Mouse (Mus musculus) left cerebral cortex, adult 11 months (tissue): ENCODE measurements around the gene Tnfrsf12a.
A peak's percentile ranks its signal among the peaks of the same experiment; 100 is the strongest.

ENCODE experiments used
- DNase-seq: peaks from one replicate; pipeline ENCODE4 v3.0.0; 2022; ENCODE audit warnings: low spot score

Gene Tnfrsf12a

DNA sequence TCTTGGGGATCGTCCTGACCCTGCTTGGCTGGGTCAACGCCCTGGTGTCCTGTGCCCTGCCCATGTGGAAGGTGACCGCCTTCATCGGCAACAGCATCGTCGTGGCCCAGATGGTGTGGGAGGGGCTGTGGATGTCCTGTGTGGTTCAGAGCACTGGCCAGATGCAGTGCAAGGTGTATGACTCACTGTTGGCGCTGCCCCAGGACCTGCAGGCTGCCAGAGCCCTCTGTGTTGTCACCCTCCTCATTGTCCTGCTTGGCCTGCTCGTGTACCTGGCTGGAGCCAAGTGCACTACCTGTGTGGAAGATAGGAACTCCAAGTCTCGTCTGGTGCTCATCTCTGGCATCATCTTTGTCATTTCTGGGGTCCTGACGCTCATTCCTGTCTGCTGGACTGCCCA lies 3.8 kb upstream of the Tnfrsf12a start:
- DNase-seq = no peak

DNA sequence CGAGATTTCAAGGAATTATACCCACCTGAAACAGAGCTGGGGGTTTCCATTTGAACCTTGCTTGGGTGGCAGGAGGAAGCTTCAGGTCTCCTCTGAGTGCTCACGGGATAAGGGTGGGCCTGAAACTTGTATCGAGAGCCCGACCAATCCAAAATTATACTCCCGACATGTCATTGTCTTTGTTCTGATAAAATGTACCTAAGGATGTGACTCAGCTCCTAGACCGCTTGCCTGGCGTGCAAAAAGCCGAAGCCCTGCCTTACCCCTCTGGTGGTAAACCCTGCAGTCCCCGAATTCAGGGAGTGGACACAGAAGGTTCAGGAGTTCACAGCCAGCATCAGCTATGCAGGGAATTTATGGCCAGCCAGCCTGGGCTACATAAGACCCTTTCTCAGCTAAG lies 3.1 kb upstream of the Tnfrsf12a start:
- no peak for DNase-seq

DNA sequence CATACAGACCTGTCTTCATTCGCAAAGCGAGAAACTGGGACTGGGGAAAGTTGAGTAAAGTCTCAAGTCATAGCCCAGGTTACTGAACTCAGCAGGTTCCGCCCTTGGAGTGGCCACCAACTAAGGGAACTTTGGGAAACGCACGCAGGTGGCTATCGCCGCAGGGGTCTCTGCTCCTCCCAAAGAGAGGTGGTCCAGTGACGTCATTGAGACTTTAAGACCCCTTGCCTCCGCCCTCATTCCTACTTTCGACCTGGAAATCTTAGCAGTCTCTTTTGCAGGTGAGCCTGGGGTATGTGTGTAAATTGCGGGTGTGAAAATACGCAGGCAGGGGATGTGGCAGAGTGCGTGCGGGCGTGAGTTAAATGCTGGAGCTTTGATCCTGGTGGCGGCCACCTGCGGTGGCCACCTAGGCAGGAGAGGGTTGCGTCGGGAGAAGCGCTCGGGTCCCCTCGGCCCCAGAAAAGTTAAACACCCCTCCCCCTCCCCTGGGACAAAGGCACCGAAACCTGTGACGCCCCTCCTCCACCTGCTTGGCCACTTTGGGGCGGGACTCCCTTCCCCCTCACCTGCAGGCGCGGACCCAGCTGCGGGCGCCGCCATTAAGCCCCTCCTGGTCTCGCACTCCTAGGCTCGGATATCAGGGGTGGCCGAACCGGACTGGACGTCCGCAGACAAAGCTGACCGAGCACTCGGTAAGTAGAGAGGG lies 2.0 kb upstream of the Tnfrsf12a start, which contains the start of gene Cldn6:
Gene Cldn6 (plus strand): TSS at position 123 of the 709 bp plus-strand sequence.
- DNase-seq = no peak

DNA sequence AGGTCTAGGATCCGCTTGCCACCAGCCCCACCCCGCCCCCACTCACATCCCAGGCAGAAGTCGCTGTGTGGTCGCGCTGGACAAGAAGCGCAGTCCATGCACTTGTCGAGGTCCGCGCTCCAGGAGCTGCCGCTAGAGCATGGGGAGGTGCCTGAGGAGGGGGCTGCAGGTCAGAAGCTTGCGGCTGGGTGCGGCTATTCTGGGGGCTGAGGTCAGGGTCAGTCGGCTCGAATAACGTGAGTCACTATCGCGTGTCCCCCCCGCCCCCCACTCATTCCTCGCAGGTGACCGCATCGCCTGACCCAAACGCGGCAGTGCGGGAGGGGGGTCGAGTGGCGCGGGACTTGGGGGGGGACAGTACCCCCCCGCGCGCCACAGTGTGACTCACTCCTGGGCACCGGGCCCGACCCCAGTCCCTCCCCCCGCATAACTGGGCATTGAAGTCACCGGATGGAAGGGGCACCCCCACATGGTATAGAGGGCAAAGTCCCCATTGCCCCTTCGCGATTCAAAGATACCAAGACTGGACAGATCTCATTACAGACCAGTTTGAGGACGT lies 716 bp downstream of the Tnfrsf12a start:
- no peak for DNase-seq

DNA sequence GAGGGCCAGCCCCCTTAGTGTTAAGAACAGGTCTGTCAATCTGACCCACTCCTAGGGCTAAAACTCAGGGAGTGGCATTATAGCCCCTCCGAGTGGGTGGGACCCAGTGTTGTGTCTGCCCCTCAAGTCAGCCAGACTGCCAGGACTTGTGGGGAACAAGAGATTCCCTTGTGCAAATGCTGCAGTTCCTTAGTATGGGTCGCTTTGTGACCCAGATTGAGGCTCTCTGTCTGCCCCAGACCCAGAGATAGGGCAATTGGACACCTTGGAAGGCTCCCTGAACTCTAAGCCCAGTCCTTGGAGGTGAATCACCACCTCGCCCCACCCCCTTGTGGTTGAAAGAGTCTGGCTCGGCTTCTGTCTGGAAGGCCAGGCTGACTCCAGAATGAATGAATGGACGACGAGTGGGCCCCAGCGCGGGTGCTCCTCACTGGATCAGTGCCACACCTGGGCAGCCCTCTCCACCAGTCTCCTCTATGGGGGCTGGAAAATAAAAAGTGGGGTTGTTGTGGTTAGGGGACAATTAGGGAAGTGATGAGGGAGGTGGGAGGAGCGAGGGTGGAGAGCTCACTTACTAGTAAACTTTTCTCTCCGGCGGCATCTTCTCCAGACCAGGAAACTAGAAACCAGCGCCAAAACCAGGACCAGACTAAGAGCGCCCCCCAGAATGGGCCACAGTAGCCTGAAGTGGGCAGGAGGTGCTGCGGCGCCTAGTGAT lies 1.5 kb downstream of the Tnfrsf12a start:
- DNase-seq = no peak

DNA sequence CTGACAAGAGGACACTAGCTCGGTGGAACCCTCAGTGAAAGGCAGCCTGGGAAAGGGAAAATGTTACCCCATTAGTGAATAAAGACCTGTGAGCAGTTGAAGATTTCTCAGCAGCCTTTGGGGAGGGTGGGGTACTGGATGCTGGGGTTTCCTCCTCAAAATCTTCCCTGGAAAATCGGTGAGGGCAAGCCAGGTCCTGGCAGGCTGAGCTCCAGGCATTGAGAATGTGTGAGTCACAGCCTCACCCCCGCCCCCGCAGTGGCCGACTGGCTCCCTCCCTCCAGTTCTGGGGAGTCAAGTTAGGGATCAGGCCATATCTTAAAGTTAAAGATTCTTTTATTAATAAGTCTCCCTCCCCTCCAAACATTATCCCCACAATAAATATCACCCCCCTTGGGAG lies 2.1 kb downstream of the Tnfrsf12a start:
- DNase-seq = no peak

DNA sequence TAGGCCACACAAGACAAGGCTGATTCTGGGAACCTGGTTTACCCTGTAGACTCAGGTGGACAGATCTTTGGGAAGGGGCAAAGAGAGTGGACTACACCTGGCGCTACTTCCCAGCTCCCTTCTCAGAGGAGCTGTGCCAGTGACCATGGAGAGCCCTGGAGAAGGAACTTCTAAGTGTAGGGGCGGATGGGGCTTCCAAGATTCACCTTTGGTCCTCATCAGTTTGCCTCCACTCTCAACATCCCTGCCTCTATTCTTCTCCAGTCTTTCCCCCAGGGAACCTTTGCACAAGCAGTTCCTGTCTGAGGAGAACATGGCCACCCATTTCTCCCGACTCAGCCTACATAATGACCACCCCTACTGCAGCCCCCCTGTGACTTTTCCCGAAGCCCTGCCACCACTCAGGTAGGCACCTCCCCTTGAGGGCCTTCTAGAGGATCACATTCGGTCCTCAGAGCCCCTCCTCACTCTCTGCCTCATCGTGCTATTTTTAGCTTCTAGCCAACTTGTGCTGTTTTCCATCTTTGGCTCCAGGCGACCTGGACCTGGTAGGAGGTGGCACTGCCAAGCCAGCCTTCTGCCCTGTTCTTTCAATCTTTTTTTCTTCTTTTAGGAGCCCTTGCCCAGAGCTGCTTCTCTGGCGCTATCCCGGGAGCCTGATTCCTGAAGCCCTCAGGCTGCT lies 2.9 kb downstream of the Tnfrsf12a start:
- DNase-seq = no peak

DNA sequence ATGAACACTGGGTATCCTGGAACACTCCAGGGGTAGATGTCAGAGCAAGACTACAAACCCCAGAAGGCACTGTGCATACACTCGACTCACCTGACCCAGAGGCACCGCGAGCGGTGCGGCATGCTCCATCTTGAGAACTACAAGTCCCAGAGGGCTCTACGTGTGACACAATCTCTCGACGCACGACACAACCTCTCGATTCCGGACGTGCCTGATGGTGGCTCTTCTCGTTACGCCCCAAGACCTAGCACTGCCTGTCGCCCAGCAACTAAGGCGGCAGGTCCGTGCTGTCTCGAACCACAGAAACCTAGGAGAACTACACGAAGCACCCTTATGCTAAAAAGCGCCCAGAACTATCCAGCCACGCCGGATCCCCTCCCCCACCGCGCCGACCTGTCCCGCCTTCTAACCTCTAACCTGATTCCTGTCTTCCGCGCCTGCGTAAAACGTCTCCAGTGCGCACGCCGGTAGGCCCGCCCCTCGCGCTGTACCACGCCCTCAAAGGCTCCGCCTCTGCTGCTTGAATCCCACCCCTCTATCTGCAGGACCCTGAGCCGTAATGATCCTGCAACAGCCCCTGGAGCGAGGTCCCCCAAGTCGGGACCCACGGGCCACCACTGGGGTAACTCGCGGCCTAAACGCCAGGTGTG lies 3.7 kb downstream of the Tnfrsf12a start, which contains the start of the genes Hcfc1r1 and Thoc6:
Gene Hcfc1r1 (plus strand): TSS at position 173 of the 650 bp plus-strand sequence.
Gene Thoc6 (minus strand): TSS at position 459 of the 650 bp plus-strand sequence.
- peak; percentile 97 for DNase-seq

DNA sequence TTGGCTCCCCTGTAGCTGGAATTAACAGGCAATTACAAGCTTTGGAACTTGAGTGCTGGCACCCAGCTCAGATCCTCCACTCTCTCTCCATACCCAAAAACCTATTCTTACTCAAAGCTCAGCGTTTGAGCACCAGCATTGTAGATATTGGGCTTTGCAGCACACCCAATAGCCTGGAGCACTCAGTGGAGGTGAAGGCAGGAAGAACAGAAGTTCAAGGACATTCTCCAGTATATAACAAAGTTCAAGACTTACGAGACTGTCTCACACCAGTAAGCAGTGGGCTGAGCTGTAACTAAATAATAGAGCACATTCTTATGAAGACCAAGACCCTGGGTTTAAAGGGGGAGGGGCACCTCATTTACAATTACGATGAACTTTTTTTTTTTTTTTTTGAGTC lies 4.5 kb downstream of the Tnfrsf12a start:
- no peak for DNase-seq

DNA sequence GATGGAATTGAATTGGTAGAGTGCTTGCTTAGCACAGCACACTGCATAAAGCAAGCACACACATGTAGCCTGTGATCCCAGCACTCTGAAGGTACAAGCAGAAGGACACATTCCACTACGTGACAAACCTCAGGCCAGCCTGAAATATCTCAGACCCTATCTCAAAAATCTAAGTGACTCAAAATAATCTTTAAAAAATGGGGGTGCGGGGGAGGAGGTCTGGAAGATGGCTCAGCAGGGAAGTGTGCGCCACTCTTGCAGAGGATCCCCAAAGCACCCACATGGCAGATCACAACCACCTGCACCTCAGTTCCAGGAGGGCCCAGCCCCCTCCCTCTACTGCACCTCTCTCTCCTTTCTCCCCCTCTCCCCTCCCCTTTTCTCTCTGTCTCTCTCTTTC lies 5.7 kb downstream of the Tnfrsf12a start:
- DNase-seq = no peak

DNA sequence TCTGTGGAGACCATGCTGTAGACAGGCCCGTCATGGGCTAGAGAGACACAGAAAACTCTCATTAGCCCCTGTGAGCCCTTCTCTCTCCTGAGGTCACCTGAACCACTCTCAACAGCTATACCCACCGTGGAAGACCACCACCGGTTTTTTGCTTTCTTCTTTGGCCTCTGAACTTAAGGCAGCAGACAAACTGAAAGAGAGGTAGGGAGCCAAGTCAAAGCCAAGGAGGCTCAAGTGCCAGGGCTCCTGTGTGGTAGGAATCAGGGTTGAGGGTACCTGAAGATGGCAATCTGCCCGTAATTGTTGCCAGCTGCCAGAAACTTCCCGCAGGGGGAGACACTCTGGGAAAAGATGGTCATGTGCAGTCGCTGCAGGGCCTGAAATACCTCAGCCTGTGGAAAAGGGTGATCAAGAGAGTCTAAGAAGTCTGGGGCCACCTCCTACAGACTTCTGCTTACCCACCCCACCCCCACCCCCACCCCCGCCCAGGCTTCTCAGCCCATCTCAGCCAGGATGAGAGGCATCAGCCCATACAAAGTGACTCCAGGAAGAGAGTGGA lies 6.7 kb downstream of the Tnfrsf12a start:
- DNase-seq = no peak

DNA sequence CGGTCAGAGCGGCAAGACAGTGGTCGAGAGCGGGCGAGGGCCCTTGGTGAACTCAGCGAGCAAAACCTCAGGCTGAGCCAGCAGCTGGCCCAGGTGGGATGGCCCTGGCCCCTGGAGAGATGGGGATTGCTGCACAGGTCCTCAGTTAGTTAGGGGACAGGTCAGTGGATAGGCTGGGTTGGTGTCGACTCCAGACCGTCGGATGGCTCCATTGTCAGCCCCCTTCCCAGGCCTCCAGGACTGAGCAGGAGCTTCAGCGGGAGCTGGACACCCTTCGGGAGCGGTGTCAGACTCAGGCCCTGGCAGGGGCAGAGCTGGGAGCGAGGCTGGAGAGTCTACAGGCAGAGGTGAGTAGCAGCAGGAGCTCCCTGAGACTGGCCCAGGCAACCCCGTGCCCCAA lies 11.8 kb downstream of the Tnfrsf12a start:
- no peak for DNase-seq

DNA sequence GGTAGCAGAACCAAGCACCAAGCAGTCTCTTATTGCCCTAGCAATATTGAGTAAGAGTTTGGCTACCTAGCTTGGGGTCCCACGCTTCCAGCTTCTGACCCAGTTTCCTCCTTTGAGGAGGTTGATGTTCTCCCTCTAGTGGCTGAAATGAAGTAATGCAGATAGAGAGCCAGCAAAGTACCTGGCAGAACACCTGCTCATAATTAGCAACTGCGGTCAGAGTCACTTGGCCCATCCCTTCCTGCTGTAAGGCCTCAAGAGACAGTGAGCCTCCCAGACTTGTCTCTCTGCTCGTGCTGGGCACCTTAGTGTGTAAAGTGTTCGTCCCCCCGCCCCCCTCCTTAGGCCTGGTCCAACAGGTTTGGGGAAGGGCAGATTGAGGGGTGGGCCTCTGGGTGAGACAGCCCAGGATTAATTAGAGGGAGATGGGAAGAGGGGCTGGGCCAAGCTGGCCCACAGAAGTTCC lies 12.7 kb downstream of the Tnfrsf12a start:
- no peak for DNase-seq

DNA sequence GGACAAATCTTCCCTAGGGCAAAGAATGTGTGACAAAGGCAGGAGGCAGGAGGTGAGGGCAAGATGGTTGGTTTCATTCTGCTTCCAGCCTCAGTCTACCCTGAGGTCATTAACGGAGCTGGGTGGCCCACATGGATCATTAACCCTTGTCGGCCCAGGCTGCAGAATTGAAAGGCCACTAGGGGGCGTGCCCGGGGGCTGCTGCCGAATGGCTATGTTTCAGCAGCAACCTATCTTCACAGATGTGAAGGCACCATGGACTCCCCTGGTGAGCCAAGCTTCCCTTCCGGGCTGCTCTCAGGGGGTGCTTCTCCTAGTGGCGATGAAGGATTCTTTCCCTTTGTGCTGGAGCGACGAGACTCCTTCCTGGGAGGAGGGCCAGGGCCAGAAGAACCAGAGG lies 15.7 kb downstream of the Tnfrsf12a start:
- DNase-seq = no peak

DNA sequence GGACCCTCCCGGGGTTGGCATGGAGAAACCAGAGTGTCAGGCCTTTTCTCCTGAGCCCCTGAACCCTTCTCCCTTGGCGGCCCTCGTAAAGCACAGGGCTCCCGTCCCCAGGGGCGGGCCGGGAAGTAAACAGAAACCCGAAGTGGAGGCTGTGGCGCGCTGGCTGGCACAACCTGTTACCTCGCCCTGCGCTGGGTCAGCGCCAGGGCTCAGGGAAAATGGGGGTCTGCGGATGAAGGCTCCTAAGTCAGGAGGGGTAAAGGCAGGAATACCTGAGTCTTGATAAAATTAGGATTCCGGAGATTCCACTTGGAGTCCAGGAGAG lies 16.4 kb downstream of the Tnfrsf12a start:
- DNase-seq = no peak

DNA sequence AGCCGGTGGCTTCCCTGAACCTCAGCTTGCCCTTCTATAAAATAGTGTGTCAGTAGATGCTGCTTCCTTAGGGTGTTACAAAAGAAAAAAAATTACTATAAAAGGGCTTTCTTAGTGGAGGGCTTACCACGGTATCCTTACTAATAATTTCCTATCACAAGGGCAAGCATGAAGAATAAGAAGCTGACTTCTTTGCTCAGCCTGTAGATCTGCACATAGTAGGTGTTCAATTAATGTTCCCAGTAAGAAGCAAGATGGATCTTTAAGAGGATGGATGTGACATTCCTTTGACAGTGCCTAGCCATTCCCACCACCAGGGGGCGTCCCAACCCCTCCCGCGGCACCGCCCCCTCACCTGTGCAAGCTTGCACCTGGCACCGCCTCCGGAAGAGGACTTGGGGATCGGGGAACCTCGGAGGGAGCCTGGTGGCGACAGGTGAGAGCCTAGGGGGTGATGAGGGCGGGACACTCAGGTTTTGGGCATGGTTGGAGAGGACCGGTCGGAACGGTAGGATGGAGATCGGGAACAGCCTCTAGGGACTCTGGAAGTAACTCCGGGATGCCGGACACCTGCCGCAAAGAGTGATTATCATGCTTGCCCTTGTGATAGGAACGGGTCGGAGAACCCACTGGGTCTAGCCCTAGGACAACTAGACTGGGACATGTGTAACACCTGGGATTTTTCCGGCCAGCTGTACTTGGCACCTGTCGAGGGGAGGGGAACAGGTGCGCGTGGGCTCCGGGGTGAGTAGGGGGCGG lies 17.0 kb downstream of the Tnfrsf12a start, which contains the start of gene Bicdl2:
Gene Bicdl2 (plus strand): TSS at position 390 of the 759 bp plus-strand sequence.
- DNase-seq = no peak

DNA sequence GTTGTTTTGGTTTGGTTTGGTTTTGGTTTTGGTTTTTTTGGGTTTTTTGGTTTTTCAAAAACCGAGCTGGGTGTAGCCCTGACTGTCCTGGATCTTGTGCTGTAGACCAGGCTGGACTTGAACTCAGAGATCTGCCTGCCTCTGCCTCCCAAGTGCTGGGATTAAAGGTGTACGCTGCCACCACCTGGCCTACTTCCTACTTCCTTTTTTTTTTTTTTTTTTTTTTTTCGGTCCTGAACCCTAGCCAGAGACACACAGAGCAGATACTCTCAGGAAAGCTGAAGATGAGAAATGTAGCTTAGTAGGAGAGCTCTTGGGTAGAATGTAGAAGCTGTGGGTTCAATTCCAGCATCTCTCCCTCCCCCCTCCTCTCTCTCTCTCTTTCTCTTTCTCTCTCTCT lies 18.8 kb downstream of the Tnfrsf12a start:
- DNase-seq = no peak

DNA sequence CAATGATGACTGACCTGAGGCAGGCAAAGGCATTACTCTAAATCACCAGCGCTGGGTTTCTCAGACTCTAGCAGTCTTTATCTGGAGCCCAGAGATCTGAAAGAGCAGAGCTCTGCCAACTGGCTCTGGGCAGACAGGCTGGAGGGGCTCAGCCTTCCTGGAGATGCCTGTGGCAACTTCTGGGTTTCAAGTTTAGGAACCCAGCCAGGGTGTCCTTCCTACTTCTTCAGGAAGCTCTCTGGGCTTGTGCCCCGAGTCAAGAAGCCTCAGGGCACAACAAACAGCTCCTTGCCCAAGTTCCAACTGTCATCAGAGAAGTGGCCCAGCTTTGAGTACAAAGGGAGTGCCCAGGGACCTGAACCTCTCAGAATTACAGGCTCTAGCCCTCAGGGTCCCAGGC lies 22.9 kb downstream of the Tnfrsf12a start:
- no peak for DNase-seq

DNA sequence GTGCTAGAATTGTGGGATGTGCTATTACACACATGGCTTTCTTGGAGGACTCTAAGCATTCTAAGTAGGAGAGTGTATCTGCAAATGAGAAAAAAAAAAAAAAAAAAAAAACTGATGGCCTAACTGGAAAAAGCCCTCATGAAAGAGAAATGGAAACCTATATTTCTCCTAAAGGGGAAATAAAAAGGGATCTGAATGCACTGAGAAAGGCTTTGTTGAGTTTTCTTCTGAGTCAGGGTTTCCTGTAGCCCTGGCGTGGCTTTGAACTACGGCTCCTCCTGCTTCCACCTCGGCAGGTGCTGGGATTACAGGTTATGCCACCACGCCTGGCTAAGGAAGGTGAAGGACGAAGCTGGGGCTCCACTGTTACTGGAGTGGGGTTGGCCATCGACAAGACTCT lies 23.3 kb downstream of the Tnfrsf12a start:
- no peak for DNase-seq

DNA sequence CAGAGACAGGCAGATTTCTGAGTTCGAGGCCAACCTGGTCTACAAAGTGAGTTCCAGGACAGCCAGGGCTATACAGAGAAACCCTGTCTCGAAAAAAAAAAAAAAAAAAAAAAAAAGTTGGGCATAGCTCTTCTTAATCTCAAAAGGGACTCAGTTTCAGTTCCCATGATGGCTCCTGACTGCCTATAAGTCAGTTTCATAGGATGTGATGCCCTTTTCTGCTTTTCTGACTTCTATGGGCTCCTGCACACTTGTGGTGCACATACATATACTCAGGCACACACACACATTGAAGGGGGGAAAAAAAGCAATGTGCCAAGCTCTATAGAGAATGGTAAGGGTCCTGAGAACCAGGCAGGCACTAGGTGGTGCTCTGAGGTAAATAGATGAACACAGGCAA lies 23.9 kb downstream of the Tnfrsf12a start:
- no peak for DNase-seq

DNA sequence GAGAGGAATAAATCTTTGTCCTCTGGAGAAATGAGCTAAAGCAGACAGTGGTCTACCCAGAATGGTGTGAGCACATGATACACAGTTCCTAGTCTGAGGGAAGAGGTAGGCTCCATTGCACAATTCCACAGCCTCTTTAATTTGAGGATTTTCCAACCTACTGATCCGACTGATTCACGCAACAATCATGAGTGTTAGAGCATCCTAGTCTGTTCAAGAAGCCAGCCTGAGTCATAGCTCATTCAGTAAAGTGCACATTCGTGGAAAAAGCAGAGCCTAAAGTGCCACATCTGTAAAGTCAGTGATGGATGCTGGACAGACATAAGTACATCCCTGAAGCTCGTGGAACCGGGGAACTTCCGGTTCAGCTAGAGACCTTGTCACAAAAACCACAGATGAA lies 25.9 kb downstream of the Tnfrsf12a start:
- DNase-seq = no peak
